Mouse (Mus musculus) hindlimb bud, embryonic 11.5 days (tissue): ENCODE data around the gene Scap.

Experiments used
- DNase-seq: peaks from one replicate; pipeline ENCODE4 v3.0.0-alpha.2; 2012; ENCODE audit warnings: low read depth, low spot score; ENCODE audit errors: extremely low spot score

The Scap gene

DNA sequence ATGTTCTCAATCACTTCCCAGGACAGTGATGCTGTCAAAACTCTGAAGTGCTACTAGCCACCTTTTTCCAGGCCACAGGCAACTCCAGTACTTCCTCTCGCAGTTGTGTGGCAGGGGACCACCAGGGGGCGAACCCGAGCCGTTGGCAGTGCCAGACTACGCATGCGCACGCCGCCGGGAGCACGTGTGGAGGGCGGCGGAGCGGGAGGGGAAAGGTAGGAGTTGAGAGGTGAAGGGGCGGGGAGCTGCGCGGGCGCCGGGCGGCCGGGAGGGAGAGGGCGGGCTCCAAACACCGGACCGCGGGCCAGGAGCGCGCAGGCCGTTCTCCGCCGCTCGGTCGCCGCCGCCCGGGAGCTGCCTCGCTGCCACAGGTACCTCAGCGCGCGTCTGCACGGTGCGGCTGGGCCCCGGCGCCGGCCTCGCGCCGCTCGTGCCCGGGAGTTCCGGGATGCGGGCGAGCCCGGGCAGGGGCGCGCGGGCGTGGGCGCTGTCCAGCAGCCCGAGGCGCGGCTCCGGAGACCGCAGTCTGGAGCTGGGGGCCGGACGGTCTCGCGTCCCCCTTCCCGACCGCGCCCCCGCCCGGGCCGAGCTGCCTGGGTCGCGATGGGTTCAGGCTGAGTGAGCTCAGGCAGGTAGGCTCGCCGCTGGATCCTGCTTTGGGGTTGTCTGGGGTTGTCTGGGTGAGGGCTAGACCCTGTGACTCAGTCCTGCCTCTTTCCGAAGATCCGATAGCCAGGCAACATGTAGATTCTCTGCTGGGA lies at the start of gene Scap:
Gene Scap (plus strand): TSS at position 154 of the 761 bp plus-strand sequence.
- peak; percentile 71 for DNase-seq

DNA sequence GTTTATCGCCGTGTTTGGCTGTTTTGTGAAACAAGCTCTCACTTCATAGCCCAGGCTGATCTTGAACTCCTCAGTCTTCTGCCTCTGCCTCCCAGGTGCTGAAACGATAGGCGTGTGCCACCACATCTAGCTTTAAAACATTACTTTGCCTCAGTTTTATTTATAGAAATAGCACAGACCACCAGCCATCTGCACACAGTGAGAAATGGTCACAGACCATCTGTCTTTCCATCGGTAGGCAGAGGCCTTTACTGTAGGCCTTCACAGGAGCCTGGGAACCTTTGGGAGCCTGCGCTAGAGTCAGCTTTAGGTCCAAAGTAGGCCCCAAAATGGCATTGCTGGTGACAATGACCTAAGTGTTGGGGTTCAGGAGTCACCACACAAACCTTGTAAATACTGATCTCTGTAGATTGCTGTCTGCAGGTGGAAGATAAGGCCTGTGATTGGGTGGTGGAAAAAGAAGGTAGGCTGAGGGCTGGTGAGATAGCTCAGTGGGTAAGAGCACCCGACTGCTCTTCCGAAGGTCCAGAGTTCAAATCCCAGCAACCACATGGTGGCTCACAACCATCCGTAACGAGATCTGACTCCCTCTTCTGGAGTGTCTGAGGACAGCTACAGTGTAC lies 48.9 kb upstream of the Scap start:
- no peak for DNase-seq

GRCm38 (mm10) chr9:110287321-110287924 lies 45.7 kb upstream of the Scap start:
- no peak for DNase-seq

DNA sequence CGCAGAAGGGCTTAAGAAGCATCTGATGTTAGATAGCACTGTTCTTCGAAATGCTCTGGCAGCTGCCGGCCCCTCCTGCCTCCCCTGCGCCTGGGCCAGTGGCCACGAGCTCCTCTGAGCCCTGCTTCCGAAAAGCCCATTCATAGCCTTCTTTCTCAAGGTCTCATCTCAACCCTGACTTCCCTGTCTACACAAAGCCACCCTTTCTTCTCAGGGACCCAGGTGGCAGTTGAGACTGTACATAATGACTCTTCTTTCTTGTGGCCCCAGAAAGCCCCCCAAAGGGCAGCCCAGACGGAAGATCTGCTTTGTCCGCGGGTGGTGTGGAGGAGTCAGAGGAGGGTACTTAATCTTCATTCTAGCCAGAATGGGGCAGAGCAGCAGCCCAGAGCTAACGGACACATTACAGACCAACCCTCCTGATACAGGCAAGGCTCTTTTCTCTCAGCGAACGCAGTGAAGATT lies 39.8 kb upstream of the Scap start:
- no peak for DNase-seq

GRCm38 (mm10) chr9:110293873-110294415 lies 39.1 kb upstream of the Scap start:
- no peak for DNase-seq

- DNase-seq = no peak
These were observed 38.3 kb upstream of the Scap start for GRCm38 (mm10) chr9:110294786-110295185.

DNA sequence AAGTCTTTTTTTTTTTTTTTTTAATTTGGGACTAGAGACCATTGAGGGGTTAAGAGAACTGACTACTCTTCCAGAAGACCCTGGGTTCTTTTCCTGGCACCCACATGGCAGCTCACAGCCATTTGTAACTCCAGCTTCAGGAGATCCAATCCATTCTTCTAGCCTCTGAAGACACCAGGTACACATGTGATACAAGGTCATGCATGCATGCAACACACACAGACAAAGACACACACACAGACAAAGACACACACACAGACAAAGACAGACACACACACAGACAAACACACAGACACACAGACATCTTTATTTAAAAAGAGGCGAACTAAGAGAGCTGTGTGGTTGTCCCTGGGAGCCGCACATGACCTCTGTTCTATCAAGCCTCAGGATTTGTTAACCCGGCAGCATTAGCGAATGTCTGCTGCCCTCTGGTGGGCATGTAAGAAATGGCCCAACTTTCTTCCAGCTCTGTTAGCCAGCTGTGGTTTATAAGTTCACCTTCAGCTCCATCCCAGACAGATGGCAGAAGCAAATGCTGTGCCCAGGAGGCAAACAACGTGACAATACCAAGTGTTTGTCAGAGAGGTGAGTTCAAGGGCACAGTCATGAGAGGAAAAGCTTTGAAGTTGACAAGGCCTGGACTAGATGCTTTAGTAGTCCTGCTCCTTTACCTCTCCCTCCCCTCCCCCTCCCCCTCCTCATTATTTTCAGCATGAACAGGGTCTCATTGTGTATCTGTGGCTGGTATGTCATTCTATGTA lies 36.0 kb upstream of the Scap start:
- peak; percentile 89 for DNase-seq

DNA sequence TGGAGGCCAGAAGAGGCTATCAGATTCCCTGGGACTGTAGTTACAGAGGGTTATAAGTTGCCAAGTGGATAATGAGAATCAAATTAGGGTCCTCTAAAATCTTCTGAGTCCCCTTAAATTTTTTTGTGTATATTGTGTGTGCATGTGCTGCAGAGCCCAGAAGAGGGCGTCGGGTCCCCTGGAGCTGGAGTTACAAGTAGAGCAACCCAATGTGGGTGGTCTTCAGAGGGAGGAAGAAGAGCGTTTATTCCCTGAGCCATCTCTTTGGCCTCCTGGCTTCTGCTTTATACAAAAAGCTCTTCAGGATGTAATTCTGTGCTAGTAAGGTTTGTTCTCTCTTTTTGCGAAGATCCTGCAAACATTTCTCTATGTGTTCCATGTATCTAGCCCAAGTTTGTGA lies 28.6 kb upstream of the Scap start:
- DNase-seq = no peak

- peak; percentile 90 for DNase-seq
These were observed 28.0 kb upstream of the Scap start, which contains the start of gene Elp6 for GRCm38 (mm10) chr9:110304969-110305651. Gene Elp6 (plus strand): TSS chr9:110305173.

DNA sequence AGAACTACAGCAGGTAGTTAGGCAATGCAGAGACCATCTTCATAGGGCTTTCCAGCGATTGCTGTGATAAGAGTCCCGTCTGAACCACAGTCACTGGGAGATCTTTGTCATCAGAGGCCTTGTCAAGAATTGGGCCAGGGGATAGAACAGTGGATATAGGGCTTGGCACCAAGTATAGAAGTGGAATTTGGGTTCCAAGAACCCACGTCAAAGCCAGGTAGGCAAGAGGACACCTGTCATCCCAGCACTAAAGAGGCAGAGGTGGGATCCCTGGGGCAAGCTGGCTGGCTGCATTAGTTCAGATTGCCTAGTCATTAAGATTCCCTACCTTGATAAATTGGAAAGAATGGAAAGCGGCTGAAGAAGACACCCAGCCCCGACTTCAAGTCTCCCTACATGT lies 26.7 kb upstream of the Scap start:
- DNase-seq = no peak

DNA sequence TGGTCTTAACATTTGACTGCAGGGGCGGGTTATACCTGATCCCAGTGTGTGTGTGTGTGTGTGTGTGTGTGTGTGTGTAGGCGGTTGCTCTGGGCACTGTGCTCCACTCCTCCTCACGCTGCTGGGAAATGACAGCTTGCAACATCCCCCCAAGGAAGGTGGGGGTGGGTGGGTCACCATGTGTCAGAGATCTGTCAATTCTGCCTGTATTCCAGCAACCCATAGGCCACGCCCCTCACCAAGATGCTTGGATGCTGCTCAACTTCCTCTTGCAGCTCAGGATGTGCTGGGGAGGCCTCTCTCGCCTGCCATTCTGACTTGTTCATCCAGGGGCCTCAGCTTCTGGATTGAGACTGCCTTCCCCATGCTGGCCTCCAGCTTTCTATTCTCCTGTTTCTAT lies 18.4 kb upstream of the Scap start:
- DNase-seq = no peak

GRCm38 (mm10) chr9:110315410-110315809 lies 17.7 kb upstream of the Scap start:
- DNase-seq = no peak

- no peak for DNase-seq
These were observed 17.2 kb upstream of the Scap start for GRCm38 (mm10) chr9:110315904-110316303.

DNA sequence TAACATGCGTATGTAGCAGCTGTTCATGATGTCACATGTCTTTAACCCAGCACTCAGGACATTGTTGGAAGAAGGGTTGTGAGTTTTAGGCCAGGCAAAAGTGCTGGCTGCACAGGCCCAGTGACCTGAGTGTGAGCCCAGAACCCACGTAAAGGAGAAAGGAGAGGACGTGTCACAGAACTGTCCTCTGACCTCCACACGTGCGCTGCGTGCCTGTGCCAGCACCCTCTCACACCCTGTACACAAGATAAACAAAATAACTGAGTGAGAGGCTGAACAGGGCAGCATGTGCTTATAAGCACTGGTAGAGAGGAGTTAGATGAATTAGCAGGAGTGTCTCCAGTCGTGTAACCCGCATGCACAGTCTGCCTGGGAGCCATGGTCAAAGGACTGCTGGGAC lies 16.6 kb upstream of the Scap start:
- no peak for DNase-seq

DNA sequence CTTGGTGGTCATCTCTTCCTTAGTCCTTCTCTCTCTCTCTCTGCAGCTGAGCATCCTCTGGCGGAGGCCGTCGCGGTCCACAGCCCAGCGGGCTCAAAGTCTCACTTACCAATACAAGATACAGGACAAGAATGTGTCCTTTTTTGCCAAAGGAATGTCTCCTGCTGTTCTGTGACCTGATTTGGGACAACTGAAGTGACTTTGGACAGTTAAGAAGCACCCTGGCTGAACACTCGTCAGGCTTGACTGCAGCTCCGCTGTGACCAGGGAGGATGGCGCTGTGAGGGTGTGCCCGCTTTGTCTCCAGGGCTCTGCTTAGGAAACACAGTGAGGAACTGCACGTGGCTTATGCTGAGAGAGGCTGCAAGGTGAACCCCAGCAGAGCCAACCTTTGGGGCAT lies 12.3 kb upstream of the Scap start:
- DNase-seq = no peak

GRCm38 (mm10) chr9:110322972-110323371 lies 10.1 kb upstream of the Scap start:
- DNase-seq = no peak

DNA sequence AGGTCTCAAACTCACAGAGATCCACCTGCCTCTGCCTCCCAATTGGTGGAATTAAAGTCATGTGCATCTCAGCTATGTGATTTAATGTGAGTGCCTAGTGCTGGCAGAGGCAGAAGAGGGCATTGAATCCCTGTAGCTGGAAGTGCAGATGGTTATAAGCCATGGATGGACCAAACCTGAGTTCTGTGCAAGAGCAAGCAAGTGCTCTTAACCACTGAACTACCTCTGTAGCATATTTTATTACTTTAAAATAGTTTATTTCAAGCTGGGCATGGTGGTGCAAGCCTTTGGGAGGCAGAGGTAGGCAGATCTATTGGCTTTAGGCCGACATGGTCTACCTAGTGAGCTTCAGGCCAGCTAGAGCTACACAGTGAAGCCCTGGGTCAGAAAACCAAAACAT lies 8.9 kb upstream of the Scap start:
- no peak for DNase-seq

GRCm38 (mm10) chr9:110328178-110328577 lies 4.9 kb upstream of the Scap start:
- DNase-seq = no peak

DNA sequence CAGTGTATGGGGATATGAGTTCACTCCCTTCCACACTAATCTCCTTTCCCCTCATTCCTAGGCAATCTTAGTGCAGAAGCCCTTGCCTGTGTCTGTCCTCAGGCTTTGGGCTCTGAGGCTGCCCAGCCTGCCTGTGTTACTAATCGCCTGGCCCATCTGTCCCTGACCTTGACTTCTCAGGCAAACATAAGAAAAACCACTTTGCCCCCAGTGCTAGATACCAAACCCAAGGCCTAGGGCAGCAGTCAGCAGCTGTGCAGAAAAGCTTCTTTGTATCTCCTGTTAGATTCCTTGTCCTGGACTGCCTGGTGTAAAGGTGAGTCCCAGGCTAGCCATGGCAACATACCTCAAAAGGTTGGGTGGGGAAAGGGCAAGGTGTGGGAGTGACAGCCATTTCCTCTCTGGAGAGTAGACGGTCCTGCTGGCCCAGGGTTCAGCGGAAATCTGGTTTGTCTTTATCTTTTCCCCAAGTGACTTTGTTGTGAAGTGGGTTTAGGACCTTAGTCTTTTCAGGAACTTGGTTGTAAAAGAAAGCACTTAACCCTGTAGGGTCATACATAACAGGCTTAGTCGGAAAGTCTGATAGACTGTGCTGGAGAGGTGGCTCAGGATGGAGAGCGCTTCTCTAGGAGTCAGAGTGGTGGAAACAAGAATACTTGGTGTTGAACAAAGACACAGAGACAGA lies 4.0 kb upstream of the Scap start:
- no peak for DNase-seq

DNA sequence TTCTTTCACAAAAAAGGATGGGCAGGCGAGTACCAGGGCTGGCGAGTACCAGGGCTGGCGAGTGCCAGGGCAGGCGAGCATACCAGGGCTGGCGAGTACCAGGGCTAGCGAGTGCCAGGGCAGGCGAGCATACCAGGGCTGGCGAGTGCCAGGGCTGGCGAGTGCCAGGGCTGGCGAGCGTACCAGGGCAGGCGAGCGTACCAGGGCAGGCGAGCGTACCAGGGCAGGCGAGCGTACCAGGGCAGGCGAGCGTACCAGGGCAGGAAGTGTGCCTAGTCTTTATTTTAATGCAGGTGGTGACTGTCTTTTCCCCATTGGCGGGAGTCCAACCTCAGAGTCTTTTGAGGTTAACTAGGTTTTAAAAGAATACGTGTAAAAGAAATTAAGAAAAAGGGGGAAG lies 3.4 kb upstream of the Scap start:
- no peak for DNase-seq
